Mouse (Mus musculus) kidney, adult 8-10 months (tissue): ENCODE data around the gene Gm49383.
"Not testable (repeated sequence)": the region's sequence is repeated elsewhere in the genome, so short reads cannot be mapped to it uniquely, and the experiment has no call there.

Experiments used
- DNase-seq, 2 experiments: peaks; one replicate each; pipeline ENCODE4 v3.0.0; 2022

Gene Gm49383

DNA sequence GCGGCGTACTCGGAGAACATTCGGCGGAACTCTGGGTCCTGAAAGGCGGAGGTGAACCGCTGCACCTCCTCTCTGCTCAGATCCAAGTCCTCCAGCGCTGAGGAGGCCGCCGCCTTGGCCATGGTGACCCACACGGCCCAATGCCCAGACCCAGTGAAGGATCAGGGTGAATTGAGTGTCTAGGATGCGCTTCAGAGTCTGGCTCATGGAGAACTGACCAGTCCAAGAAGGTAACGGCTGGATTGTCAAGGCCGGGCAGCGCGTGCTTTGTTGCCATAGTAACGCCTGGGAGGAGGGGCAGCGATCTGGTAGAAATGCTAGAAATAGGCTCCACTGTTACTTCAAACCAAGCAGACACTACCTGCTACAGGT is 1.2 kb upstream of the Gm49383 start, which contains the start of gene Dnaaf2:
Gene Dnaaf2 (minus strand): TSS at position 266 of the 372 bp plus-strand sequence.
- DNase-seq: peak; percentile 77 to 87

DNA sequence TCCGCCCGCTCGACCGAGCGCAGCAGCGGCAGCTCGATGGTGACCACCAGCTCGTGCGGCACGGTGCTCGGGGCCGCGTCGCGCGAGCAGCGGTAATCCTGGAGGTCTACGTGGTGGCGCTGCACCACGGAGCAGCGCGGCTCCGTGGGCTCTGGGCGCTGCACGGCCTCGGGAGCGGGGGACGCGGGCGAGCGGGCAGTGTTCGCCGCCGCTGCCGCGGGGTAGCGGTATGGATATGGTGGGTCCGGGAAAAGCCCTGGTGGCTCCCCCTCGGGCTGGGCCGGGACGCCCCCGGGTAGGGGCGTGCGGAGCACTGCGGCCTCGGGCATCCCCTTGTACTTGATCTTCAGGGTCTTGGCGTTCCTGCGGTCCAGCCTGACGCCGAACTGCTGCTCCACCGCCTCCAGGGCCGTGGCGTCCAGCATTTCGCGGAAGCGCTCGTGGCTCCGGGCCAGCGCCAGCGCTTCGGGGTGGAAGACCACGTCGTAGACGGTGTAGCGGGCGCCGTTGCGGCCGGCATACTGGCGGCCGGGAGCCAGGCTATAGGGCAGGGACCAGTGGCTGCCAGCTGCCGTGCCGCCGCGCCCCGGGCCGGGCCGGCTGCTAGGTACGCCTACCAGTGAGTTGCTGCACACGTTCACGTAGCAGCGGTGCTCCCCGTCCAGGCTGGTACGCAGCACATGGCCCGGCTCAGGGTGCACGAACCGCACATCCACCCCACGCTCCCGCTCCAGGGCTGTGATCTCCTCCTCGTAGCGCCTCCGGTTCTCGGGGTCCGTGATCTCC is 667 bp upstream of the Gm49383 start:
- DNase-seq: peak in 1 of 2 experiments; percentile 35

DNA sequence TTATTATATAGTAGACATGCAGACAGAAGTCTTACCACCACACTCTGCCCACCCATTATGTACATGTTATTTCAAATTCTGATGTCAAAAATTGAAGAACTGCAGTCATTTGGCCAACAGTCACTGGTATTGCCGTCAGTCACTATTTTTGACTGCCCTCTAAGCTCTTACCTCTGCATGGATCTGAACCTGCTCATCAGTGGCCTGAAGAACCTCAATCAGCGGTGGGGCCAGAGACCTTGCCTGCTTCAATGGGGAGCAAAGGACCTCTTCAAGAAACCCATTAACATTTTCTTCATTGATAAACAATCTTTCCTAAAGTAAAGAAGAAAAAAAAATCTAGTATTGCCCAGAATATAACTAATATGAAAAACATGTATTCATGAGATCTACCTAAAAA is 4.3 kb downstream of the Gm49383 start:
- no peak for DNase-seq

DNA sequence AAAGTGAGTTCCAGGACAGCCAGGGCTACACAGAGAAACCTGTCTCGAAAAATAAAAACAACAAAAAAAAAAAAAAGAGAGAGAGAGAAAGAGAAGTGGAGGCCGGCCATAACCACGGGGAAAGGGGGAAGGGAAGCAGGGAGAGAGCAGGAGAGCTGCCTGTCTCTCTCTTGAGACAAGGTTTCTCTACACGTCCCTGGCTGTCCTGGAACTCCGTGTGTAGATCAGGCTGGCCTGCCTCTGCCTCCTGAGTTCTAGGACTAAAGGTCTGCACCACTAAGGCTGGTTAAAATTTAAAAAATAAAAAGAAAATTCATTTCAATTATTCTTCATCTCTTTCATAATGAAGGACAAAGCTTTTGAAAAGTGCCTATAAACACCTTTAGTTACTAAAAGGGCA is 5.5 kb downstream of the Gm49383 start:
- no peak for DNase-seq

DNA sequence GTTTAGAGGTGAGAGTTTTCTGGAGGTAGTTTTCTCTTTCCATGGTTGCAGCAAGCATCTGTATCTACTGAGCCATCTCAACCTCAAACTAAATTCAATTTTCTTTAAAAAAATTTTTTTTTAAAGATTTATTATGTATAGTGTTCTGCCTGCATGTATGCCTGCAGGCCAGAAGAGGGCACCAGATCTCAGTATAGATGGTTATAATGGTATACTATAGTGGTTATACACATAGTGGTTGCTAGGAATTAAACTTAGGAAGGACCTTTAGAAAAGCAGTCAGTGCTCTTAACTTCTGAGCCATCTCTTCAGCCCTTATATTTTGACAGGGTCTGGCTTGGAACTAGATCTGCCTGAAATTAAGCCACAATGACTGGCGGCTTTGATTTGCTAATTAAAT is 6.4 kb downstream of the Gm49383 start:
- no peak for DNase-seq

DNA sequence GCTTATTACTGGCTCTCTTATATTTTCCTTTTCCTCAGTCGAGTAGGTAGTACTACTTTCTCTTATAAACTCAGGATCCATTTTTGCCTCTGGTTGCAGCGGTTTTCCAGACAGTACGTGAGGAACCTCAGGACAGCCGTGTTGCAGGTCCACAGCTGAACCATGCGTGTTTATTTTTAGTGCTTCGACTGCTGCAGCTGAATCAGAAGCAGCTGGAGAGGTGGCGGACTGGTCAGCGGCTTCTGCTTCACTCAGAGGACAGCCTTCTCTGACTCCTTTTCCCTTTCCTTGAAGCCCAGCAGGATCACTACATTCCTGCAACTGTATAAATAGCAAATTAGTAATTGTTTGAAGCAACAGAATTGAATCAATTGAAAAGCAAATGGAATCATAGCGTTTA is 6.8 kb downstream of the Gm49383 start:
- DNase-seq: no peak

DNA sequence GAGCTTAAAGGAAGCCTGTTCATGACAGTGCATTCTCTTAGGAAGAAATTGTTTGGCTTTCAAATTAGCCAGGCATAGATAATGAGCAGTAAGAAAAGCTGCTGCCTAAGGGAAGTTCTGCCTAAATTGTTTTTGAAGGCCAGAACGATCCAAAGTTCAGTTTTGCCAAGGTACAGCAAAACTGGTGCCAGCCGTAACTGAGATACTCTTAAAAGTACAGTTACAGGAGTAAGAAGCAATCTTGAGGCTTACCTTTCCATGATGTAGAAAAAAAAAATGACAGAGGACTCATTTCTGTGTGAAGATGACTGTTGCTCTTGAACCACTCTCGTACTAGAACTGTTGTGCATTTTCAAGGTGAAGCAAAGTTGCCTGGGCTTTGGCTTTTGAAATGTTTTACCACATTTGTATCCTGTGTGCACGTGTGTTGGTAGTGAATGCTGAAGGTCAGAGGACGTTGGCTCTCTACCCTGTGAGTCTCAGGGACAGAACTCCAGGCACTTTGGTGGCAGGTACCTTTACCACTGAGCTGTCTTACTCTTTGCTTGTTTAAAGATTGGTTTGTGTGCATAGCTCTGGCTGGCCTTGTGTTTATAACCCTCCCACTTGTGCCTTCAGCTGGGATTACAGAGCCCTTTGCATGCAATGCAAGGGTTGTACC is 10.0 kb downstream of the Gm49383 start:
- DNase-seq: peak; percentile 58 to 64

DNA sequence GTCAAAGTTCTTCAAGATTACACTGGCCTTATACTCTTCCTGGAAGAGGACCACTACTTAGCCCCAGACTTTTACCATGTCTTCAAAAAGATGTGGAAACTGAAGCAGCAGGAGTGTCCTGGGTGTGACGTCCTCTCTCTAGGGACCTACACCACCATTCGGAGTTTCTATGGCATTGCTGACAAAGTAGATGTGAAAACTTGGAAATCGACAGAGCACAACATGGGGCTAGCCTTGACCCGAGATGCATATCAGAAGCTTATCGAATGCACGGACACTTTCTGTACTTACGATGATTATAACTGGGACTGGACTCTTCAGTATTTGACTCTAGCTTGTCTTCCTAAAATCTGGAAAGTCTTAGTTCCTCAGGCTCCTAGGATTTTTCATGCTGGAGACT is 11.5 kb downstream of the Gm49383 start:
- DNase-seq: no peak

DNA sequence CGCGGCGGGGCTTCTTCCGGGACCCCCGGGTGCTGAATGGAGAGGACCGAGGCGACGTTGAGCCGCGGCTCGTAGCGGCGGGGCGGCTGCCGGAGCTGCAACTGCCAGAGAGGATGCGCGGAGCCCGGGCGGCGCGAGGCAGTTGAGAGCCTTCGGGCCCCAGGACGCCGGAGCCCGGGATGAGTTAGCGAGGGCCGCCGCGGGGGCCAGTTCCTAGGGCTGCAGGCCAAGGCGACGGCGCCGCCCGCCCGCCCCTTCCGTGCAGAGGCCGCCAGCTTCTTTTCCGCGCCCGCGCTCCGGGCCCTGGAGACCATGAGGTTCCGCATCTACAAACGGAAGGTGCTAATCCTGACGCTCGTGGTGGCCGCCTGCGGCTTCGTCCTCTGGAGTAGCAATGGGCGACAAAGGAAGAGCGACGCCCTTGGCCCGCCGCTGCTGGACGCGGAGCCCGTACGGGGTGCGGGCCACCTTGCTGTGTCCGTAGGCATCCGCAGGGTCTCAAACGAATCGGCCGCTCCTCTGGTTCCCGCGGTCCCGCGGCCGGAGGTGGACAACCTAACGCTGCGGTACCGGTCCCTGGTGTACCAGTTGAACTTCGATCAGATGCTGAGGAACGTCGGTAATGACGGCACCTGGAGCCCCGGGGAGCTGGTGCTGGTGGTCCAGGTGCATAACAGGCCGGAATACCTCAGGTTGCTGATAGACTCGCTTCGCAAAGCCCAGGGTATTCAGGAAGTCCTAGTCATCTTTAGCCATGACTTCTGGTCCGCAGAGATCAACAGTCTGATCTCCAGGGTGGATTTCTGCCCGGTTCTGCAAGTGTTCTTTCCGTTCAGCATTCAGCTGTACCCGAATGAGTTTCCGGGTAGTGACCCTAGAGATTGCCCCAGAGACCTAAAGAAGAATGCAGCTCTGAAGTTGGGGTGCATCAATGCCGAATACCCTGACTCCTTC is 12.3 kb downstream of the Gm49383 start:
- peak in 1 of 2 experiments; percentile 46 for DNase-seq

DNA sequence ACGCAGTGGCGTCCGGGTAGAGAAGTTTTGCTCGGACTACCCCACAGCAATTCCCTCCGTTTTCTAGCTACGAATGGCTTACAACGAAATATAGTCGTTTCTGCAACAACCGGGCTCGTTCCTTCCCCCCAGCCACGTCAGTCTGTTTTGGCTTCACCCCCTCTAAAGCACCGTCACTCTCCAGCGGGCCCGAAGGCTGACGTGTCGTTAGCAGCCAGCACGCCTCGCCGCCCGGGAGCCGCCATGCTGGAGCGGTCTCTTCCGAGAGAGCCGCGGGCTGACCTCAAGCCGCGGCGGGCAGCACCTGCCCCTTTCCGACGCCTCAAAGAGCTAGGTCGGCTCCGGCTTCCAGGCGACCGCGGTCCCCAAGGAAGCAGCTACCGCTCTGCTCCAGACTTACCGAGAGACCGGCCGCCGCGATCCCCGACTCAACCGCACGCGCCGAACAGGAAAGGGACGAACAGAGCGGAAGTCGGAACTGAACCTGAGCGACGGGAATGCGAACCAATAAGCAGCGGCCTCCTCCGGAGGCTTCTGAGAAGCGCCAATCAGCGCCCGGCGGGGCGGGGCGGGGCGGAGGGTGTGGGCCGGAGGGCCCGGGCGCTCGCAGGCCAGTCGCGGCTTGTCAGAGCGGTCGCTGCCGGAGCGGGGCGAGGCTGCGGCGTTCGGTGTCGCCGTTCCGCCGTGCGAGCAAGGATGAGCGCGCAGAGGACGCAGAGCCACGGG is 13.2 kb downstream of the Gm49383 start, which contains the start of the genes Rpl36al and Mgat2:
Gene Rpl36al (minus strand): TSS at position 501 of the 726 bp plus-strand sequence.
Gene Mgat2 (plus strand): TSS at position 575 of the 726 bp plus-strand sequence.
- DNase-seq: peak; percentile 98 to 99

DNA sequence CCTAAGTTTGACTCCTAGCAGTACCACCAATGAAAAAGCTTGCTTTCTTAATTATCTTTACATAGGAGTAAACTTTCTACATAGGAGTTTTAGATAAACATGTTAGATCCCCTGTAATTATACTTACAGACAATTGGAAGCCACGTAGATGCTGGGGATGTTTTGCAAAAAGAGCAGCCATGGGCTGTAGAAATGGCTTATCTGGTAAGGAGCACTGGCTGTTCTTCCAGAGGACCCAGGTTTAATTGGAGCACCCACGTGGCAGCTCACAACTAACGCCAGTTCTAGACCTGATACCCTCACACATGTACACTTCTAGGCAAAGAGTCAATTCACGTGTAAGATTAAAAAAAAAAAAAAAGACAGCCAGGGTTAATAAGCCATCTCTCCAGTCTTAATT is 15.1 kb downstream of the Gm49383 start:
- DNase-seq: no peak

DNA sequence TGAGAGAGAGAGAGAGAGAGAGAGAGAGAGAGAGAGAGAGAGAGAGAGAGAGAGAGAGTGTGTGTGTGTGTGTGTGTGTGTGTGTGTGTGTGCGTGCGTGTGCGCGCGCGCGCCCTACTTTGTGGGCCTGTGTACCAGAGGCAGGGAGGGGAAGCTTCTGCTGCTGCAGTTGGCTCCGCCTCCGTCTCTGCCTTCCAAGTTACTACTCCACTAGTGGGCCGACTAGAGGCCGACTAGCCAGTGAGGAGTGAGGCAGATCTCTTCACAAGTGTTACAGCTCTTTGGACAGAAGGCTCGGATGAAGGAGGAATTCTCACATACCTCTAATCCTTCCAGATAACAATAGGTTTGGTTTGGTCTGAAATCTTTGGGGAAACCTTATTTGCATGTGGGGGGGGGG is 17.5 kb downstream of the Gm49383 start:
- DNase-seq: peak in 1 of 2 experiments; percentile 16

DNA sequence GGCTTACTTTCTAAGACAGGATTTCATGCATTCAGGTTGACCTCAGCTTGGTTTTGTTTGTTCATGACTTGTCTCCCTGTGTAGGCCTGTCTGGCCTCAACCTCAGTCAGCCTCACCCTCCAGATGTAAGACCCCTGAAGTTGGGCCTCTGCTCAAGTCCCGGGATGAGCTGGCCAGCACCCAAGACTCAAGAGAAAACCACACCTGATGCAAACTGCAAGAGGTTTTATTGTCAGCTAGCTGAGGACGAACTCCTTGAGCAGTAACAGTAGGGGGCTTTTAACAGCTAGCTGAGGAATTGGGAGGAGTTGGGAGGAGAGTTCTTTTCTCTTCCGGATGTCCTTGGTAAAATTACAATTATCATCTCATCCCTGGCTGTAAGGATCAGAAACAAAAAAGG is 19.4 kb downstream of the Gm49383 start:
- no peak for DNase-seq

DNA sequence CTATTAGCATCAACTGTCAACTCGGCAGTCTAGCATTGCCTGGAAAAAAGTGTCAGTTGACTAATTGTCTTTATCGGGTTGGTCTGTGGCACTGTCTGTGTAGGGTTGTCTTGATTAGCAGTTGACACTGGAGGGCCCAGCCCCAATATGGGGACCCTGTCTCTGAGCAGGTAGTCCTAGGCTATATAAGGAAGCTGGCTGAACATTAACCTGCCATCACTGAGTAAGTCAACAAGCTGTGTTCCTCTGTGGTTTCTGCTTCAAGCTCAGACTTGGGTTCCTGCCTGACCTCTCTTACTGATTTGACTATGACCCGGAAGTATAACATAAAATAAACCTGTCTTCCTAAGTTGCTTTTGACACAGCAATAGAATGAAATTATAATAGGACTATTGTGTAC is 20.9 kb downstream of the Gm49383 start:
- no peak for DNase-seq

DNA sequence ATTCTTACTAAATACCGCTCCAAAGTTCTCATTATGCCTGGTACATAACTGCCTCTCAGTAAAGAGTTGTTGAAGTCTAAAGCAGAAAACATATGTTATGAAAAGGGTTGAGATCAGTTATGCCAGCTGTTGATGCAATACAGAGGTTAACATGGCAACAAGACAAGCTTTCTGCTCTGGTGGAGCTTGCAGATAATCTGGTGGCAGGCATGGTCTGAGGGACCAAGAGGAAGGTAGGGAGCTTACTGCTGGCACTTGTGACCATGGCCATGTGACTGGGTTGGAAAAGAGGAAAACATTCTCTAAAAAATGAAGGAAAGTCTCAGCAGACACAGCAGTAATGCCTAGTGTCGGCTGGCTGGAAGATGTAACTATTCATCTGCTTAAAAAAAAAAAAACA is 25.6 kb downstream of the Gm49383 start:
- no peak for DNase-seq

DNA sequence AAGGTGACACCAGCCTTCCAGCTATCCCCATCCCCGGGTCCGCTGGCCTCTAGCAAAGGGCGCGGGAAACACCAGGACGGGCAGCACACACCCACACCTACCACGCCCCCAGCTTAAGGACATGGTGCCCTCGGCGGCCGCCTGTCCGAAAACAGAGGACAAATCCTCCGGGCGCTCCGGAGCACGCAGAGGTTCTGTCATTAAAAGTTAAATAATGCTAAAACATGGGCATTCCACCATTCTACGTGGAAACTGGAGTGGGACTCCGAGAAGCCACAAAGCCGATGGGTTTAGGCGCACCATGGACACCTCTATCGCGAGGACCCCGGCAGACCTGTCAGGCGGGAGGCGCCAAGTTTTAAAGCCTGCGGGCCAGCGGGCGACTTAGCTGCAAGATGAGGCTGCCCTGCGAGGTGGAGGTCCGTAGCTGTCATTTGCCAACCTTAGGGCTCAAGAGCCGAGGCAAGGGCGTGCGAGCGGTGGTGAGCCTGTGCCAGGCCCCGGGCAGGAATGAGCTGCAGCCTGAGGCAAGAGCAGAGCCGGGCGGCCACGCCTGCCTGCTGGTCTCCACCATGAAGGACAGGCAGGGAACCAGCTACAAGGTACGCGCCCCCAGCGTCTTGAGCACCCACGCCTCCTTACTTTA is 28.3 kb downstream of the Gm49383 start, which contains the start of gene Lrr1:
Gene Lrr1 (plus strand): TSS at position 354 of the 646 bp plus-strand sequence.
- peak; percentile 78 to 90 for DNase-seq

DNA sequence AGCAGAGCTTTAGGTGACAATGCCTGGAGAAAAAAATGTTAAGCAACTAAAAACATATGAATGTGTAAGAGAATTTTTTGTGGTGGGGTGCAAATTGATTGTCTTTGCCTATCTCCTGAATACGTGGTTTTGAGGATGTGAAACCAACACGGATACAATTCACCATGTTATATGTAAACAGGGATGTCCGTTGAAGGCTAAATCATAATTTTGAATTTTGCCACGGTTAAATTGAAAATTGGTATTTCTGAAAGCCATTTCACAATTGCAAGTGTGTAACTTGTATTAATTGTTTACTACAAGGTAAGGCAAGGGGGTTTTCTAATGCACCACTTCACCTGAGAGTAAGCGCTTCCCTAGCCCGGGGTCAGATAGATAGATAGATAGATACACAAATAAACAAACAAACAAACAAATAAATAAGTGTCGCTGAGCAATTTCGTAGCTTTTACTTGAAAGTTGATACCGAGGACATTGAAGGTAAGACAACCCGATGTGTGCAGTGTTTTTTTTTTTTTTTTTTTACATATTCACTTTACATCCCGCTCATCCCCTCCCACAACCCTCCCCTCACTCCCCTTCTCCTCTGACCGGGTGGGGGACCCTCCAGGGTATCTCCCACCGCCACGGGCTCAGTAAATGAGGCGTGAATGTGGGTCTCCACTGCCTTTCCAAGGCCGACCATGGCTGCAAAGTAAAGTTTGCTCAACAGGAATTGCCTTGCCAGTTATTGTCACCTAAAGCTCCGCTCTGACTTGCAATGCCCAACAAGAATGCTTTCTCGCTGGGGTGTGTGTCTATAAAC is 29.0 kb downstream of the Gm49383 start:
- DNase-seq: no peak

DNA sequence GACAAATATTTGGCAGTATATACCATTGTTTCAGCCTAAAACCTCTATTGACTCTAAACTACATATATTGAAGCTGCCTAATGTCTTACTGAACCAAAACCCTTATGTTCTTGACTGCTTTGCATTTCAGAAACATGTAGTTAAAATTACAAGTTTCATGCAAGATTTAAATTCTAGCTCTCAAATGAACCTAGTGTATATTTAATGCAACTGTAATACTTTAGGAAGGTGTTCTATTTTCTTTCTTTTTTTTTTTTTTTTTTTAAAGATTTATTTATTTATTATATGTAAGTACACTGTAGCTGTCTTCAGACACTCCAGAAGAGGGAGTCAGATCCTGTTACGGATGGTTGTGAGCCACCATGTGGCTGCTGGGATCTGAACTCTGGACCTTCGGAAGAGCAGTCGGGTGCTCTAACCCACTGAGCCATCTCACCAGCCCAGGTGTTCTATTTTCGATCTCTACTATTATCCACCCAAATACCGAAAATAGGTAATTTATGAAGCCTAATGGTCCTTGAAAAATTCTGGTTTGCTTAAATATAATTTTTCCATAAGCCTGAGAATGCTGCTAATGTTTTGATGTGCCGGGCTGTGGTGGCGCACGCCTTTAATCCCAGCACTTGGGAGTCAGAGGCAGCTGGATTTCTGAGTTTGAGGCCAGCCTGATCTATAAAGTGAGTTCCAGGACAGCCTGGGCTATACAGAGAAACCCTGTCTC is 29.9 kb downstream of the Gm49383 start:
- not testable (repeated sequence) for DNase-seq

DNA sequence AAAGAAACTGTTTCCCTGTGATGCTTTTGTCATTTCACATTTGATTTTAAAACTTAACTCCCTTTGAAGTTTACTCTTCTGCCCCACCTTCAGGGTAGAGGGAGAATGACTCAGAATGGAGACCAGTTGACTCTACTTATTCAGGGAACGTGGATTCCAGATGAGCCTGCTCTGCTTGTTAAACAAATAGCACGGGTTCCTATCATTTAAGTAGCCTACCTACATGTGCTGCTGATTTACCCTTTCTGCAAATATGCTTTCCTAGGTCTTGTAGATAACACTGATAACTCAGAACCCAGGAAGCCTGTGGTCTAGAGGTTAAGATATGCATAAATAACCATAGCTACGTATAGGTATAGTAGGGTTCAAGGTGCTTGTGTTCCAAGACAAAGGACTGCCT is 32.0 kb downstream of the Gm49383 start:
- no peak for DNase-seq

DNA sequence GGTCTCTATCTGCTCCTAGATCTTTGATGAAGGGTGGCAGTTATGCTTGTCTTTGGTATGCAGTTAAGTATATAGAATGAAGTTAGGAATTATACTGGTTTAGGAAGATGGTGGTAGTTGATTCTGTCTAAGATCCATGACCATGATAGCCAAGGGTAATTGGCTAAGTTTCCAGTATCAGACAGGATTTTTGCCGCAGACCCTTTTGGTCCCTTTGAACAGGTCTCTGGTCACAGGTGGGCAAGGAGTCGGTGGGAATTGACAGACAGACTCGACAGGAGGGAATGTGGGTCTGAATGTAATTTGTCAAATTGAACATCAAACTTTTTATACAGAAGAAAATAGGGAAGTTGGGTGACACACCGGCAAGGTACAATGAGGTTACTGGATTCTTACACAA is 33.3 kb downstream of the Gm49383 start:
- DNase-seq: not testable (repeated sequence)
